Mouse (Mus musculus): ENCODE data around the gene Scube2. TPM values are rescaled to one million over a fixed set of nuclear protein-coding genes. Genes with fewer than 3 reads are reported as not detected.

The Scube2 gene
- polyA plus RNA-seq, 1 experiment from 2014 or later, result not detected

DNA sequence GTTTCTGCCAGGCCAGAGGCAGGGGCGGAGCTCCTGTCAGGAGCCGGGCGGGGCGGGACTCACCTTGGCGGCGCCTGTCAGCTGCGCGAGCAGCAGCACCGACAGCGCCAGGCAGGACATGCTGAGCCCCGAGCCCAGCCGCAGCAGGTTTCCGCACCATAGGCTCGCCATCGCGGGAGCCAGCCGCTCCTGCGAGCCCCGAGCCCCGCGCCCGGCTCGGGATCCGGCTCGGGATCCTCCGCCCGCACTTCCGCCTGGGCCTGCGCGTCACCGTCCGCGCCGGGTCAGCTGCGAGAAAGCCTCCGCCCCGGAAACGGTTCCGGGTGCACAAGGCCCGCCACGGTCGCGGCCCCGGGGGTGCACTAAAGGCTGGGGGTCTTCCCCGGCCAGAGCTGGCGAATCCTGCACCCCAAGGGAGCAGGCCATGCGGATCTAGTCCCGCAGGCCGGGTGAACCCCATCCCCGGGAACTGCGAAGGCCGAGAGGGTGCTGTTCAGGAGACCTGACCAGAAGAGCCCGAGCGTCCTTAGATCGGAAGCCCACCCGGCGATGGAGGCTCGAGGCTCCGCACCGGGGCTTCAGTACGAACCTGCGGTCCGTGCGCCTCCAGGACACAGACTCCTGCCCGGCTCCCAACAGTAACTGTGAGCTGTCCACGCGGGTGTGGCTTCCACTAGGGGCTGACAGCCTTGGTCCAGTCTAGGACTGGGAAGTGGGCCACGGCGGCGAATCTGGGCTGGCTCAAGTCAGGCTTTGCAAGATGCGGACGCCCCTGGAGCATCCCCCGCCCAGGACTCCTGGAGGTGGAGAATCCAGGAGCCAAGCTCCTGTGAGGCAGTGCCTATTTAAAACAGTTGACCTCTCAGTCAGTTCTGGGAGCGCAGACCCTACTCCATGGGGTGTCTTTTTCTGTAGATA, 113.2 kb downstream of the Scube2 start, which contains the start of gene Tmem9b:
TSS of gene Tmem9b (minus strand) at position 868 of the 918 bp plus-strand sequence.
- Histone ChIP-seq H3K79me2 (ENCODE audit: inconsistent target) (peaks cover 59% of the 10 kb centered on the region), H3K27ac (peak within 1 kb of the TSS; percentile 76), H3K36me3 (ENCODE audit: inconsistent target) (peaks cover 3% of the 10 kb centered on the region; the same call in 1 of the 2 replicates), H3K4me3 (ENCODE audit: inconsistent target) (peak within 1 kb of the TSS; percentile 95)
- under 1% methylated on average over 74 of the region's 74 CpGs for WGBS (ENCODE audit: missing documents)

DNA sequence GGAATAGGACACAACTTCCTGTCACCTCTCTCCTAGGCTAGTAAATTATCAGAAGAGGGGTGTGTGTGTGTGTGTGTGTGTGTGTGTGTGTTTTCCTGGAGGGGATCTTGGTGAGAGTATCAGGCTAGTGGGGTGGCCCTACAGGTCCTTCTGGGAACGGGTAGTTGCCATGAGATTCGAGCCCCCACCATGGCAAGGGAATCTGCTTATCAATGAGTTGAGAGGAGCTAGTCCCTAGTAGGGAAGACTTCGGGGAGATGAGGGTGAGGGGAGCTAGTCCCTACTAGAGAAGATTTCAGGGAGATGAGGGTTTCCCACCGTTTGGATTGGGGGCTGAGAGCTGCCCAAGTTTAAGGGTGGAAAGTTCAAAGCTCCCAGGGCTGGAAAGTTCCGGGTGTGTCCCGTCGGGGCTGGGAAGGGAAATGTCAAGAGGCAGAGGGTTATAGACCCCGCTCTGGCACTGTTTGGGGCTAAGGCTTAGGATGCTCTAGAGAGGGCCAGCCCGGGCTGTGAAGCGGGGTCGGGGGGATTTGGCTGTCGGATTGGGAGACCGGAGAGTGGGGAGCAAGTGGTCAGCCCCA, 114.0 kb downstream of the Scube2 start:
- 6% methylated on average over 13 of the region's 13 CpGs for WGBS (ENCODE audit: missing documents)

More for the DNA sequence above, 114.0 kb downstream of the Scube2 start:
- H3K79me2 ChIP-seq (ENCODE audit: inconsistent target), result peaks cover 65% of the 10 kb centered on the region
- peak overlapping the region; percentile 55 for H3K27ac ChIP-seq
- H3K36me3 ChIP-seq (ENCODE audit: inconsistent target), result peaks cover 8% of the 10 kb centered on the region; the same call in 1 of the 2 replicates
- H3K4me3 ChIP-seq (ENCODE audit: inconsistent target), result peak overlapping the region; percentile 95

Other genes with a start within 250 kb of the Scube2 start
- 0.98 to 1.8 TPM (median 1.3 TPM) in 3 replicates for gene St5, start 162.1 kb downstream of the Scube2 start, polyA plus RNA-seq (2018)
- 38.0 to 49.5 TPM (median 47.1 TPM) in 3 replicates for gene Akip1, start 162.0 kb downstream of the Scube2 start, polyA plus RNA-seq (2018)
- not detected in 3 replicates for gene BC051019, start 141.8 kb downstream of the Scube2 start, polyA plus RNA-seq (2018)
- gene Ascl3, start 134.0 kb downstream of the Scube2 start, polyA plus RNA-seq (2018), result not detected in 3 replicates
- 97.7 to 113 TPM (median 101 TPM) in 3 replicates for gene Tmem9b, start 112.8 kb downstream of the Scube2 start, polyA plus RNA-seq (2018)
- gene Nrip3, start 83.7 kb downstream of the Scube2 start, polyA plus RNA-seq (2018), result not detected in 3 replicates
- 50.8 to 79.4 TPM (median 79.0 TPM) in 3 replicates for gene Dennd5a, start 94.8 kb upstream of the Scube2 start, polyA plus RNA-seq (2018)
- 49.5 to 57.5 TPM (median 51.3 TPM) in 3 replicates for gene Tmem41b, start 121.2 kb upstream of the Scube2 start, polyA plus RNA-seq (2018)
- gene Ipo7, start 152.6 kb upstream of the Scube2 start, polyA plus RNA-seq (2018), result 47.4 to 71.0 TPM (median 47.9 TPM) in 3 replicates
- gene Zfp143, start 195.5 kb upstream of the Scube2 start, polyA plus RNA-seq (2018), result 9.7 to 17.2 TPM (median 11.3 TPM) in 3 replicates